8 mouse cellular contexts compared by ENCODE assay signal in the genomic region with DNA sequence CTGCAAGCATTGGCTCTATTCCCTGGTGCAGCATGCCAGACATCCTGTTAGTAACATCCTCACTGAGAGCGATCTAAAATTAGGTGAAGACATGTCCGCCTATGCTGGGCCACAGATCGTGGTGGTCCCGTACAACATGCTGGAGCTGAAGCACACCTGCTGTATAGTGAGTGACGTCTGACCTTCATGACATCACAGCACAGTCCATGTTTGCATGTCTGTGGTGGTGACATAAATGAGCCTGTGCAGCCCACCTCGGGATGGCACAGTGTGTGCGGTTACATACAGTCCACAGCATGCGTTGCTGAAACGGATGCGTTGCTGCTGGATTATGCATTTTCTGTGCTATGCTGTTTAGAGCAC. TPM values are rescaled to one million over a fixed set of nuclear protein-coding genes. Genes with fewer than 3 reads are reported as not detected.
A peak's percentile ranks its signal among the peaks of the same experiment; 100 is the strongest.
DNase-seq lines count a peak whose midpoint lies in the region; ATAC-seq and TF ChIP-seq lines count a peak whose summit lies in the region.

No protein-coding gene starts in this region.

- H3K4me3 ChIP-seq in hindbrain, postnatal 0 days (ENCODE audit: low read length): no peak overlapping the region
- no peak overlapping the region for H3K4me3 ChIP-seq in hindbrain, embryonic 16.5 days (ENCODE audit: low read length)

- no peak for TF ChIP-seq CTCF in hindbrain, postnatal 0 days (IDR thresholded peaks at IDR 0.05; ENCODE audit: low read depth)

- ATAC-seq in hindbrain, postnatal 0 days: peak; percentile 48; the same call in 1 of the 2 replicates
- ATAC-seq in hindbrain, embryonic 16.5 days: no peak; the same call in none of the 2 replicates
- peak; percentile 54 to 65 for ATAC-seq in hematopoietic stem cell, adult 5-6 weeks (replicated peaks in 1 of 2; ENCODE audit: insufficient read depth in 1 of 2, low FRiP score in 2 of 2, low TSS enrichment in 1 of 2, low read depth in 1 of 2, poor library complexity in 2 of 2, severe bottlenecking in 2 of 2)

- H3K27me3 ChIP-seq in hindbrain, postnatal 0 days (ENCODE audit: insufficient read depth, low read length): no peaks in the 10 kb centered on the region
- H3K27me3 ChIP-seq in hindbrain, embryonic 16.5 days (replicated peaks; ENCODE audit: control insufficient read depth, insufficient read depth, low read length): no peaks in the 10 kb centered on the region

- H3K9ac ChIP-seq in hindbrain, postnatal 0 days (replicated peaks; ENCODE audit: low read length): no peak overlapping the region
- no peak overlapping the region for H3K9ac ChIP-seq in hindbrain, embryonic 16.5 days (ENCODE audit: low read depth, low read length)

- no peak overlapping the region; the same call in 1 of the 2 replicates for H3K27ac ChIP-seq in hindbrain, postnatal 0 days
- H3K27ac ChIP-seq in hindbrain, embryonic 16.5 days (ENCODE audit: low read depth, low read length): no peak overlapping the region

- H3K9me3 ChIP-seq in hindbrain, postnatal 0 days (ENCODE audit: low read length): no peaks in the 10 kb centered on the region
- no peaks in the 10 kb centered on the region for H3K9me3 ChIP-seq in hindbrain, embryonic 16.5 days (ENCODE audit: control insufficient read depth, low read length)

- H3K4me1 ChIP-seq in hindbrain, postnatal 0 days (ENCODE audit: insufficient read depth, low read length): 0 out of 2 replicates have a peak, but pooled peaks cover 2% of the 10 kb centered on the region
- peaks cover 5% of the 10 kb centered on the region for H3K4me1 ChIP-seq in hindbrain, embryonic 16.5 days (ENCODE audit: control insufficient read depth, insufficient read depth, low read depth, low read length)

- no peak overlapping the region for H3K4me2 ChIP-seq in hindbrain, postnatal 0 days (ENCODE audit: low read depth, low read length)
- H3K4me2 ChIP-seq in hindbrain, embryonic 16.5 days (ENCODE audit: low read length): no peak overlapping the region

- no peak for DNase-seq in hindbrain, postnatal 0 days (ENCODE audit: low spot score)
- peak; percentile 36 for DNase-seq in 416B (ENCODE audit: low read depth)
- peak; percentile 50 for DNase-seq in cerebellum, adult 9-10 months
- DNase-seq in adrenal gland, adult 8-10 months: no peak
- no peak for DNase-seq in kidney, adult 18-20 months
- no peak for DNase-seq in urinary bladder, adult 18-20 months (ENCODE audit: low spot score in 2 of 2)

- WGBS in hindbrain, postnatal 0 days: 77% methylated on average over 10 of the region's 10 CpGs
- 78% methylated on average over 10 of the region's 10 CpGs for WGBS in hindbrain, embryonic 16.5 days

- H3K36me3 ChIP-seq in hindbrain, postnatal 0 days (ENCODE audit: insufficient read depth, low read length): no peaks in the 10 kb centered on the region
- H3K36me3 ChIP-seq in hindbrain, embryonic 16.5 days (ENCODE audit: control insufficient read depth, insufficient read depth, low read length): no peaks in the 10 kb centered on the region

RNA-seq across cellular contexts. Expression of gene Spry1, which starts 33.9 kb away (rescaled TPM):
- total RNA-seq in hindbrain, postnatal 0 days (2014; rRNA removed): 31.8 and 40.6 TPM in 2 replicates
- polyA plus RNA-seq in hindbrain, postnatal 0 days (2015; fragmentation: Nextera tagmentation; extraction: Ambion mirVana): 5.5 and 5.6 TPM in 2 replicates
- polyA plus RNA-seq in hindbrain, embryonic 16.5 days (2015; fragmentation: Nextera tagmentation; extraction: Ambion mirVana): 6.4 and 6.9 TPM in 2 replicates
- total RNA-seq in hematopoietic stem cell, adult 5-6 weeks (2017): 16.3 and 29.6 TPM in 2 replicates
- 10 to 100 TPM; 22.4 to 42.8 (median 34.7) TPM for total RNA-seq in adrenal gland, adult 8-10 months (2022)

Comparison
In these comparisons a context has a peak if more than half of its experiments do, and no peak if none do; other contexts are left out.
1. DNase-seq: peak in 416B (single experiment) and cerebellum, adult 9-10 months (single experiment); none in hindbrain, postnatal 0 days (single experiment), adrenal gland, adult 8-10 months (single experiment), kidney, adult 18-20 months (single experiment) and urinary bladder, adult 18-20 months (0 of 2).